Mouse (Mus musculus): ENCODE results near the gene Bco2. TPM values are rescaled to one million over a fixed set of nuclear protein-coding genes. Genes with fewer than 3 reads are reported as not detected.

The Bco2 gene
- total RNA-seq (2021), result under 1 TPM; 0.28 to 0.40 TPM
- long read RNA-seq, experiment 1, result 0 reads
- long read RNA-seq, experiment 2, result 0 reads

DNA sequence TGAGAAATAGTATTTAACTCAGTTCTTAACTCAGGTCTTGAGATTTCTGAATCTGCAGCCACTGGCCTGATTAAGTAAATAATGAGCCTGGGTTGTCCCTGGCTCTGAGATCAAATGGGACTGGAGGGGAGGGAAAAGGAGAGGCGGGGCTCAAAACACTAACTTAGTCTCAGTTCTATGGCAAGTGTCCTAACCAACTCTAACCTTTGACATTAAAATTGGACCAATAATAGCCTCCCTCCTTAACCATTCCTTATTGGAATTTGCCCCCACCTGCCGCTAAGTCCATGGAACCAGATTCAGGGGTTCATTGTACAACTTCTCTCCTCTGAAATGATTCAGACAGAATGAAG lies at the start of gene Bco2:
Gene Bco2, minus strand, starts transcription at position 88 of the 353 bp plus-strand sequence.
- DNase-seq, result no peak

DNA sequence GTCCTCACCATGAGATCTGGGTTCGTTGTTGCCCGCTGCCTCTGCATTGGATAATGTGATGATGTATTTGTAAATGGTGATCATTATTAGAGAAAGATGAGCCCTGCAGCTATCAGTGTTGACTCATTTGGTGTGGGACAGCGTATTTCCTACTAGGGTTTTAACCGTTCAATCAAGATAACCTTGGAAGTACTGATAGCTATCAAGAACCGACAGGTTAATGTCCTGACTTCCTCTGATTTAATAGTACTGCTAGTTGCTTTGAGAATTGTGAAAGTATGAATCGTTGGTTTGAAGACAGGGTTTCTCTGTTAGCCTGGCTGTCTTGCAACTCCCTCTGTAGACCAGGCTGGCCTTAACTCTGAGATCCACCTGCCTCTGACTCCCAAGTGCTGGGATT lies 49.4 kb upstream of the Bco2 start:
- no peak for DNase-seq

DNA sequence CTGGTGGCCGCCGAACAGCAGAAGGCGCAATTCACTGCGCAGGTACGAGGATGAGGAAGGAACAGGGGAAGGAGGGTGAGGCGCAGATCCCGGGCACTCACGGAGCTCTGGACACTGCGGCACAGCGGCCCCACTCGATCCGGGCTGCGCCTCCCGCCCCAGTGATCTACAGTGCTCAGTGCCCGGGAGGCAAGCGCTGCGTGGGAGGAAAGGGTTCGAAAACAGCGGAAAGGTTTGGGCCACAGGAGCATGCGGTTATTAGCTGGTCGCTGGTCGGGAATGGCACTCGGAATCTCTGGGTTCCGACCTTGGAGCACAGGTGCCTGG lies 49.0 kb upstream of the Bco2 start:
- DNase-seq, result no peak

DNA sequence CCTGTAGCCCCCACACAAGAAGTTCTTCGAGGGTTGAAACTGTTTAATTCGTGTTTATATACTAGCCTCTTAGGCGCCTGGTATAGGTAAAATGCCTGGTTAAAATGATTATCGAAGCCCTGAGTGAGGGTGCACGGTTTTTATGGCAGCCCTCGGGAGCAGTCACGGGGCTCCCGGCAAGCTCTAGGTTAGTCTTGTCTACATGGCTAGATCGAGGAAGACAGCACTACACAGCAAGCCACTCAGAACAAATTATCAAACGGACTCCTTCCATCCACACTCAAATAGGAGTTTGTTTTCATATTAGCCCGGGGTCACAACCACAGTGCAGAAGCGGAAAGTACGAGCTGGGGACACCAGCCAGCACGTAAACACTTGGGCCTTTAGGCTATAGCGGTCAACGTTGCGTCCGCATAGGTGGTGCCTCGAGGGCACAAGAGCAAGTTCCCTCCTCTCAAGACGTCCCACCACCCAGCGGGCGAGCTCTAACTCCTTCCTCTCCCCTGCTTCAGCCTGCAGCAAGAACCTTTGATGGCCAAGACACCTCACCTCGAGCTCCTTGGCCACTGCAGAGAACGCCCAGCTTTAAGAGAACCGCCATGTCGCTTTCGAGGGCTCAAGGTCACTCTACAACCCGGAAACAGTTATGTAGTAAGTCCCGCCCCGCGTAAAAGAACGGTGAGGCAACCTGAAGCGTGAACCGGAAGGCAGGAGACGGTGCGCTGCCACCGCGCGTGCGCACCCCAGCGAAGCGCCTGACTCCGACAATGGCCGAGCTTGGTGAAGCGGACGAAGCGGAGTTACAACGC lies 48.4 kb upstream of the Bco2 start, which contains the start of the genes Sdhd and Timm8b:
Gene Sdhd, minus strand, starts transcription at position 624 of the 809 bp plus-strand sequence.
Gene Timm8b, plus strand, starts transcription at position 722 of the 809 bp plus-strand sequence.
- peak; percentile 92 for DNase-seq

DNA sequence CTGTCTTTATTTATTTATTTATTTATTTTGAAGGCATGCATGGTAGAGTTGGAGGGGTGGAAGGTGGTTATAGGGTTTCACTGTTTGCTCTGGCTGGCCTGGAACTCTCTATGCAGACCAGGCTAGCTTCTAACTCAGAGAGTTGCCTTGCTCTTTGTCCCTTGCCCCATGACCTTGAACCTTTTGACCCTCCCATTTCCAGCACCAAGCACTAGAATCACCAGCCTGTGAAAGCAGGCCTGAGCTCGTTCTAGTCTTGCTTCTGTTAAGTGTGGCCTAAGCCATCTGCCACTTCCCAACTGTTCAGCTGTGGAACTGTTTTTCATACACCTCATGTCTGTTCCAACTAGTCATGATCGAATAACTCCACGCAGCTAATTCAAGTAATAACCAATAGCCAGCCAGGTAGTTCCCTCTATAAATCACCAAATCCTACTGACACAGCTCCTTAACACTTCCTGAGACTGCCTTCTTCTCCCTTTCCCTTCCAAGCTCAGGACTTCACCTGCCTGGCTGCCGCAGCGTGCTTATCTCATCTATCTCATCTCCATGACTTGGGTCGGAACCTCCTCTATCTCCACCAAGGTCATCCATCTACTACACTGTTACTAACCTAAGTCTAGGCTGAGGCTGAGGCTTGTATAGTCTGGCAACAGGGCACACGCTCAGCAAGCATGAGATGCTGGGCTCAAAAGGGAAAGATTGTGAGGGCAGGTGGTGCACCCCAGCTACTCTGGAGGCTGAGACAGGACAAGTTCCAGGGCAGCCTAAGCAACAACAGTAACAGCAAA lies 47.3 kb upstream of the Bco2 start:
- no peak for DNase-seq

DNA sequence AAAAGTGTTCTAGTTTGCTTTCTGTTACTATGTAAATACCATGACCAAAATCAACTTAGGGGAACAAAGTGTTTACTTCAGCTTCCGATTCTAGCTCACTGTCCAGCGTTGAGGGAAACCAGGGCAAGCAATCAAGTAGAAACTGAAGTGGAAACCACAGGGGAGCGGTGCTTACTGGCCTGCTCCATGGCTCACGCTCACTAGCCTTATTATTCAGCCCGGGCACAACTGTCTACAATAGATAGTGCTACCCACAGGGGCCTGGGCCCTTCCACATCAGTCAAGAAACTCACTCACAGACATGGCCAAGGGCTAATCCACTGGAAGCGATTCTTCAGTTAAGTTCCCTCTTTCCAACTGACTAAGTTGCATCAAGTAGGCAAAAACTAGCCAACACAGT lies 46.6 kb upstream of the Bco2 start:
- DNase-seq, result no peak

DNA sequence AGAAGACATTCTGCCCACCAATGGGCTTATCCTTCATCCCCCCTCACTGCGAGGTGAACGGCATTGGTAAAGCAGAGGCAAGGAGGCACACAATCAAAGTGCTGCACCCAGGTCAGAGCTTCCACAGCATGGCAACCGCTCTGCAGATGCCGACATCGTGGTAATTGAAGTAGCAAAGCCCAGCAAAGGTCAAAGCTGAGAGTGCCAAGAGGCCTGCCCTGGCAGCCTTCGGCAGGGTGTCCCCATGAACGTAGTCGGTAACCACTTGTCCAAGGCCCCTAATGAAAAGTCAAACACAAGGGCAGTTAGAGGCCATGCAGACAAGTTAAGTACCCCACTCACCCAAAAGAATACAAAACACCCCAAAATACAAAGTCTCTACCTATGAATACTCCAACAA lies 42.0 kb upstream of the Bco2 start:
- peak; percentile 61 for DNase-seq

DNA sequence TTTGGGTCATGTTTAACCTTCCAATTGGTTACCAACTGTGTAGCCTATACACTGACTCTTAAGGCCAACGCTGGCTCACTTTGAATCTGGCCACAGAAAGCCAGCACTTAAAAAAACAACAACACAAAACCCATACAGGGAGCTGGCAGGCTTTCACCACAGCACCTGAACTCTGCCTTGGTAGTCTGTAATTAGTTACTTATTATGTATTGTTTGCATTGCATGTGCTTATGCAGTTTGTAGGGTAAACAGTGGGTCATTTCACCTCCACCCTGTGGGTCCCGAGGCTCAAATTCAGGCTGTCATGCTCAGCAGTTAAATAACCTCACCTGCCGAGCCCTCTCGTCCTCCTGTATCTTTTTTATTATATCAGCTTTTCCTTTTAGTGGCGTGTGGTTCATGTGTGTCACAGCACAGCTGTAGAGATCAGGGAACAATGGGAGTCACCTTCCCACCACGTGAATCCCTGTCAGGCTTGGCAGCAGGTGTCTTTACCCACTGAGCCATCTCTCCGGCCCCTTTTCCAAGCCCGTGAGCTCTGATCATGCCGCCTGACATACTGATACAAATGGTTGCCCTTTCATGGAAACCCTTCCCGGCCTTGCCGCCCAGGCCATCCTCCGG lies 39.9 kb upstream of the Bco2 start:
- no peak for DNase-seq

DNA sequence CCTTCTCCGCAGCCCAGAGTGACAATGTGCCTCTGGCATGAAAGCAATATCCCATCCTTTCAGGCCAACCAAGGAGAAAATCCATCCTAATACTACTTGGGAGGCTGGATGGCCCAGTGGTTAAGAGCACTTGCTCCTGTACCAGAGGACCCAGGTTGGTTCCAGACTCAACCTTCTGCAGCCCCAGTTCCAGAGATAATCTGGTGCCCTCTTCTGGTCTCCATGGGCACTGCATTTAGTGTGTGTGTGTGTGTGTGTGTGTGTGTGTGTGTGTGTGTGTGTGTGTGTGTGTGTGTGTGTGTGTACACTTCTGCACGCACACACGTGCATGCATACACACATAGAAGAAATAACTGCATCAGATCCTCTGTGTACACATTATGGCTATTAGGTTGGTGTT lies 38.6 kb upstream of the Bco2 start:
- DNase-seq, result no peak

DNA sequence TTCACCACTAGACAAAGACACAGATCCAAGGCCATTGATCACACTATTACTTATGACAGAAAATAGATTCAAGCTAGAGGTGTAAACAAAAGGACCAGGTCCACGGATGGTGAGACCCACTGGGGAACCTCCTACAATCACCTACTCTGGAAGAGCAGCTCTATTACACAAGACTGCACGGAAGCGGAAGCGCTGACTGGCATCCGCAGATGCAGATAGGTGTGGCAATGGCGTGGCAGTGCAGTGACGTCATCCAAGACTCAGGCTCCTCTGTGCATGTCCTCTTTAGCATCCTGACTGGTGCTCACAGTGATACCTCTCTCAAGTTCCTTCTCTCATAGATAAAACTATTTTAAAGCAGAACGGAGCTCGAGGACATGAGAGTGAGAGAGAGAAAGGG lies 38.0 kb upstream of the Bco2 start:
- no peak for DNase-seq

DNA sequence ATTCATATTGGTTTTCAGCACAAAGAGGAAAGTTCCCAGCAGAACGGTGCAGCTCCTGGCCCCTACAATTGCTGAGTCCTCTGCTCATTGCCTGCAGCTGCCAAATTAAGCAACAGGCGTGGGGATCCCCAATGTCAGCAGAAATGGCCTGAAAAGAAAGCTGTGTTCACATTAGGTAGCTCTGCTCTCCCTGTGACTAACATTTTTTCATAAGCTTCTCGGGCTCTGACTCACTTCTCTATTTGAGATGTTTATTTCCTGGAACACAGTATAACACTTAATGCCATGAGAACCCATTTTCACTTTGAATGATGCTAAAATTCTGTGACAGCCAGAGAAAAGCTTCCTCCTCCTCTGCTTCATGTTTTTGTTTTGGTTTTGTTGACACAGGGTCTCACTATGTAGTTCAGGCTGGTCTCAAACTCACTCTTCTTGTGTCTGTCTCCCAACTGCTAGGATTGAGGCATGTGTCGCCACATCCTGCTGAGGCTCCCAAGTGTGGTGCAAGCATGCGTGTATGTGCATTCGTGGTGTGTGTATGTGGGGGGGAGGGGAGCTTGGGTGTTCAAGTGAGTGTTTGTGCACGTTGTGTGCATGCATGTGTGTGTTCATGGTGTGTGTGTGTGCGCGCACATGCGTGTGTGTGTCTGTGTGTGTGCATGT lies 36.0 kb upstream of the Bco2 start:
- peak; percentile 15 for DNase-seq

DNA sequence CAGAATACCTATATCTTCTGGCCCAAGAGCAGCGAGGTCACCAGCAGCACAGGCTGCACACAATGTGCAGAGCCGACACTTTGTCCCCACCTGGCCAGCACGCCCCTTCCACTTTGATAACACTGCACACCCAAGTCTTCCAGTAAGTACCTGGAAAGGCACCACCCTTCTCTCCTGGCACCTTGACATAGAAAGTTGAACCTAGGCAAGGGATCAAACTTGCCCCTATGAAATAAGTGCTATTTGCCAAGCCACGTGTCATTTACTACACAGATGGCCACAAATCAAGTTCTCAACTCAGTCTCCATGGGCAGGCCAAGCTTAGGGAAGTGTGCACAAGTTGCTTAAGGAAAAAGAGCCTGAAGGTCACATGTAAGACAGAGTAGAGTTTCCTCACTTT lies 32.0 kb upstream of the Bco2 start:
- DNase-seq, result no peak

DNA sequence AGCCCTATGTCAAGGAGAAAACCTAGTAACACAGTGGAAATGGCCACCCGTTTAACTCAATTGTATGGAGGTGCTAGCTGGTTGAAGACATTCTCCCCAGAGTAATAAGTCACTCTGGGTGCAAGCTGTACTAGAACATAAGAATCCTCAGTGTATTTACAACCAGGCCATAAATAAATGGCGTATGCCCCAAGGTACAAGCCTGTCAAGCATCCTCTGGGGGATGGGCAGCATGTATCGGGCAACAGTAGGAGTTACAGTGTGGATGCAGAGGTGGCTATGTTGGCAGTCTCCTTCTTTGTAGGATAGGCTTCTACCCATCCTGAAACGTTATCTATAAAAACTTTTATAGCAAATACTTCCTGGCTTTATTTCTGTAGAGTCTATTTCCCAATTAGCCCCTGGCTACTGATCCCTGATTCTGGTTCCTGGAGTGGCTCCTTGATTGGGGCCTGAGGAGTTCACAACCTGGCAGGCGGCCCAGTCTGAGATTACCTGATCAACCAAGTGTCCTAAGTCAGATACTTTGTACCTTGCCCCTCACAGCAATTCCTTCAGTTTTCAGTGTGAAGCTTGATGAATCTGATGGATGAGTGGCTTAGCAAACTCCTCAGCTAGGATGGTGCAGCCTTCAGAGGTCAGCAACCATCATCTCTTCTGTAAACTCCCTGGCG lies 30.3 kb upstream of the Bco2 start:
- no peak for DNase-seq

DNA sequence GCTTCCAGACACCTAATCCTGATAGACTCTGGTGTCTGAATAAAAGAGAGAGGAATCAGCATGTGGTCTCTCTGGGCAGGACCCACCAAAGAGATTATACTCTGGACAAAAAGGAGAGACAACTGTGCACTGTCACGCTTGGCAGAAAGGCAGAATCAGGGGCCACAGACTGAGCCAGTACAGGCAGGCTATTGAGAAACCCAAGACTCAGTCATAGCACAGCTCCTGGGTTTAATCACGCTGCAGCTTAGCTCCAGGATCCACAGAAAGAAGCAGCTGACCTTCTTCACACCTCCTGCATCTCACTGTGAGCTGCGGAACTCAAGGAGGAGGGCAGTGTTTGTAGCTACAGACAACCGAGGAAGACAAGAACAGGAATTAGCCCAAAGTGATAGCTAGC lies 25.4 kb upstream of the Bco2 start:
- no peak for DNase-seq

DNA sequence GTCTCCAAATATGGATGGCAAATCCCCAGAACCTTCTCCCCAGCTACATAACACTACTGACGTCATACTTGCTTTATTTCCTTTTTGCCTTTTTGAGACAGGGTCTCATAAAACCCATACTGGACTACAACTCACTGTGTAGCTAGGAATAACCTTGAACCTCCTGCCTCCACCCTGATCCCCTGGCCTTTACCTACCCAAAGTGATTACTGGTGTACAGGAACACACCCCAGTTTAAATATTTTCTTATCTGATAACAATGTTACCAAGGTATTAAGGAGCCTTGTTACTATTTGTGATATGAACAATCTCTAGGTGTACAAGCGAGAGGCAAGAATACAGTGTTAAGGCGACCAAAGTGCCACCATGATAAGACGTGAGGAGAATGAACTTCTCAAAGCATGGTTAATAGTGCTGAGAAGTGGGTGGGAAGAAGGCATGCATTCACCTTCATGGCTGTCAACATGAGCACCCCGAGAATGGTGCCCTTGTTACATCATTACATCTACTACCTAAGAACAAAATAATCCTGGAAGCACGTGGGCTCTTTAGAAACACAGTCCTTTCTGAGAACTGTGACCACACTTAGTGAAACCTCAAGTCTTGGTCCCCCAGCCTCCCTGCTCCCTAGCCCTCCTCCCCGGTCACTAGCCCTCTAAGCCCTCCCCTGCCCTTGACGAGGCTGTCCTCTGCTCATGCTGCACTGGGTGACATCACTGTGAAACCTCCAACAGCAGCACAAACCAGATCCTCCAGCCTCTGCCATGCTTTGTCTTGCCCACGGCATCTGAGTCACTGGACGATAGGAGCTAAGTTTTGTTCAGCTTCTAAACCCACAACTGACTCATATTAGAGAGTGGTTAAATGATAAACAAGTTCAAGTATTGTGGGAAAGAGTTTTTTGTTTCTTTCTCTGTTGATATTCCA lies 14.9 kb upstream of the Bco2 start:
- DNase-seq, result no peak

DNA sequence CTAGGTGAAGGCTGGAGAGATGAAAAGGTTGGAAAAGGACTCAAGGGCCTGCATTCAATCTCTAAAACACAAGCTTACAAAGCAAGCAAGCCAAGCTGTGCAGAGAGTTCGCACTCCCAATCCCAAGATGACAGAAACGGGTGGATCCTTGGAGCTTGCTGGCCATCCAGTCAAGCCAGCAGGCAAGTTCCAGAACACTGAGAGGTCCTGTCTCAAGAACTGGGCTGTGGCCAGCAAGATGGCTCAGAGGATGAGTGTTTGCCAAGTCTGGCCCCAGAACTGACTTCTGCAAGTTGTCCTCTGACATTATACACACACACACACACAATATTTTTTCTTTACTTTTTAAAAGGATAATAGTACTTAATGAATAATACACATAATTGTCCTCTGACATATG lies 12.9 kb upstream of the Bco2 start:
- peak; percentile 26 for DNase-seq

DNA sequence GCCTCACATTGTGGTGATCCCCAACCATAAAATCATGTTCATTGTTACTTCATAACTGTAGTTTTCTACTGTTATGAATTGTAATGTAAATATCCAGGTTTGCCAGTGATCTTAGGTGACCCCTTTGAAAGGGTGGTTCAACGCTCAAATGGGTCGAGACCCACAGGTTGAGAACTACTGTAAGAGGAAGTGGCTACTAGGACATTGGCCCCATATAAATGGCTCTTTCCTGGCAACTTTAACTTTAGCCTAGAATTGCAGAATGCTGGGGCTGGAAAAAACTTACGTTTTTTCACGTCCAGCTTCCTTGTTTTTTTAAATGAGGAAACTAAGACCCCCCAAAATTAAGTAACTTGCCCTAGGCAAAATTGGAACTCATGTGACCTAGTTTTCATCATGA lies 12.4 kb upstream of the Bco2 start:
- no peak for DNase-seq

DNA sequence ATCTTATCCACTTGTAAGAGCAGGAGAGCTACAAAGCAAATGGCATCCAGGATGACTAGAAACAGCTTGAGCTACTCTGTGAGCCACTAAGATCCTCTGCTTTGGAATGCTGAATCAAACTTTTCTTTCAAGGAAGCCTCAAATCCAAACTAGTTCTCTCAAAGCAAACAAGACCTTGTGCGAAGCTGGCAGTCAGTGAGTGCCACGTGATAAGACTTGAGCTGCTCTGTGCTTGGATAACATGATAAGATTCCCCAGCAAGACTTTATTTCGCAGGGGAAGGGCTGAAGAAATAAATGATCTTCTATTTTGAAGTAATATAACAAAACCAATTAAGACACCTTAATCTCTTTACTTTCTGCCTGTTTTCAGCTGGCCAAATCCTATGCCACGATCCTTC lies 11.0 kb upstream of the Bco2 start:
- DNase-seq, result no peak

DNA sequence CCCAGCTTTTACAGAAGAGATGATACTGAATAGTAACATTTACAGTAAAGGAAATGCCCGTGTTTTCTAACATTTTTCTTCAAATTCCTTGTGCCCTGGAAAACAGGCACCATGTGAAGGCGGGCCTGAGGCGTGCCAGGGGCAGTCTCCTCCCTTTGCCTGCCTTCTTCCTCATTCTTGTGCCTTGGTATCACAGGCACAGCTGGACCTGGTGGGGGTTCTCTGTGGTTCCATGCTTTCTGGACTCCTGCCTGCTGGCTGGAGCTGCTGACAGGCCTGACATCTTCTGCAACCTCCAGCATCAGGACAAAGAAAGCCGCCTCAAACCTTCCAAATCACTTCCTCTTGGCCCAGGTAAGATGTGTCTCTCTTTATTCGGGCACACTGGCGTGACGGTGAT lies 10.2 kb upstream of the Bco2 start:
- no peak for DNase-seq

DNA sequence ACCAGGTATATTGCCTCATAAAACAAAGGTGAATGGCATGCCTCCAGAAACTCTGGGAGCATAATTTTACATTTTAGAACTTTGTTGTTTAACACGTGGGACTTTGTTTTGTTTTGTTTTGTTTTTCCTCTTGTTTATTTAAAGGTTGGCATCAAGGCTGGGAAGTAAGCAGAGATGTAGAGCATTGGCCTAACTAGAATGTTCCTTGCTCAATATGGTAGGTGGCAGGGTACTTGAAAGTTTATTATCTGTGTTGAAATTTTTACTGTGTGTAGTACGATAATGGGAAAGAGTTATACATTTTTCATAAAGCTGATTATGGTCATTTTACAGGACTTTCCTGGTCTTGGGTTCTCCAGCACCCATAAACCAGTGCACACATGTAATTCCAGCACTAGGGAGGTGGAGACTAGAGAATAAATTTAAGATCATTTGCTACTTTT lies 7.0 kb upstream of the Bco2 start:
- no peak for DNase-seq
